Mouse (Mus musculus) spleen, postnatal 36 days (tissue): ENCODE measurements around the gene Cldn15.

Experiments
- DNase-seq, 2 experiments: peaks; one replicate each; pipeline ENCODE4 v3.0.0; 2022; ENCODE audit warnings: low spot score in 2 of 2, mixed read lengths in 1 of 2

Gene Cldn15

GRCm38 (mm10) chr5:136982338-136982930 is 16.0 kb downstream of the Cldn15 start:
- DNase-seq: no peak

- no peak for DNase-seq
Observed at GRCm38 (mm10) chr5:136984828-136985227, 18.4 kb downstream of the Cldn15 start.

- DNase-seq: peak; percentile 97 to 99
Observed at GRCm38 (mm10) chr5:136986695-136987137, 20.3 kb downstream of the Cldn15 start, which contains the start of gene Plod3. Plod3 (plus strand) TSS chr5:136987019.

GRCm38 (mm10) chr5:136987138-136987933 is 20.9 kb downstream of the Cldn15 start:
- peak; percentile 58 to 66 for DNase-seq

- DNase-seq: no peak
Observed at GRCm38 (mm10) chr5:136987934-136988271, 21.5 kb downstream of the Cldn15 start, which contains the start of gene Znhit1. Znhit1 (minus strand) TSS chr5:136988021.

GRCm38 (mm10) chr5:136988420-136988819 is 22.0 kb downstream of the Cldn15 start:
- DNase-seq: no peak

GRCm38 (mm10) chr5:136989801-136990200 is 23.4 kb downstream of the Cldn15 start:
- no peak for DNase-seq

GRCm38 (mm10) chr5:136999449-136999848 is 33.0 kb downstream of the Cldn15 start:
- DNase-seq: no peak

GRCm38 (mm10) chr5:137000612-137001011 is 34.2 kb downstream of the Cldn15 start:
- no peak for DNase-seq

- no peak for DNase-seq
Observed at GRCm38 (mm10) chr5:137007276-137007675, 40.9 kb downstream of the Cldn15 start.

- DNase-seq: no peak
Observed at GRCm38 (mm10) chr5:137009988-137010387, 43.6 kb downstream of the Cldn15 start.

- DNase-seq: no peak
Observed at GRCm38 (mm10) chr5:137012401-137012950, 46.1 kb downstream of the Cldn15 start.

GRCm38 (mm10) chr5:137015913-137016312 is 49.5 kb downstream of the Cldn15 start:
- DNase-seq: no peak

GRCm38 (mm10) chr5:137024318-137024717 is 57.9 kb downstream of the Cldn15 start:
- DNase-seq: no peak

- DNase-seq: peak; percentile 40 to 58
Observed at GRCm38 (mm10) chr5:137025132-137025531, 58.7 kb downstream of the Cldn15 start.
